Mouse (Mus musculus) bone marrow macrophage, adult 2 months (primary cell): Measurements from ENCODE around the gene Pygb. TPM values are rescaled to one million over a fixed set of nuclear protein-coding genes. Genes with fewer than 3 reads are reported as not detected.

Experiments used
- H3K27ac ChIP-seq: 2 replicates; pipeline ENCODE4 v1.5.1; 2012; ENCODE audit warnings: low read depth, low read length; ENCODE audit not compliant: insufficient read depth
- H3K4me1 ChIP-seq: 2 replicates; pipeline ENCODE4 v1.6.1; 2012; ENCODE audit warnings: low read length; ENCODE audit not compliant: control insufficient read depth, insufficient read depth
- H3K4me3 ChIP-seq: 2 replicates; pipeline ENCODE4 v1.5.1; 2012; ENCODE audit warnings: mild to moderate bottlenecking, low read length, moderate library complexity; ENCODE audit not compliant: insufficient read depth
- CTCF ChIP-seq: IDR thresholded peaks from 2 replicates; pipeline ENCODE4 v1.5.1; 2012; ENCODE audit warnings: low read depth, mild to moderate bottlenecking, low read length, moderate library complexity
- POLR2A ChIP-seq: IDR thresholded peaks from 2 replicates; pipeline ENCODE4 v1.6.1; 2012; ENCODE audit warnings: mild to moderate bottlenecking, low read depth, low read length, borderline replicate concordance
- polyA plus RNA-seq: library from polyadenylated mRNA; stranded (reverse); fragments of >200 nt; gene quantifications from 2 replicates; pipeline ENCODE4 v1.2.4, GENCODE M21; 2012; ENCODE audit not compliant: missing spikeins, insufficient read depth, insufficient read length

Gene Pygb
- polyA plus RNA-seq, 1 experiment: 33.9 TPM

DNA sequence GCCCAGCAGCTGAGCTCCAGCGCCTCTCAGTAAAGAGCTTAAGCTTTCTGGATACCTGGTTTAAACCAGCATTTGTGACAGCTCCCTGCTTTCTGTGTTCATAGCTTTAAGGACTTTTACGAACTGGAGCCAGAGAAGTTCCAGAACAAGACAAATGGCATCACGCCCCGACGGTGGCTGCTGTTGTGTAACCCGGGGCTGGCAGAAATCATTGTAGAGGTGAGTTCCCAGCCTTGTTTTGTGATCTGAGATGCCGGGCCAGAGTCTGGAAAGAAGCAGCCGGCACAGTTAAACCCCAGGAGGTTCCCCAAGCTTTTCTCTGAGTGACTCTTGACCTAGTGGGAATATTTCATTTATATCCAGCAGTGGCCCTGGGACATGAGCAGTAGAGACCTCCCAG, 32.2 kb downstream of the Pygb start:
- no peak overlapping the region for H3K27ac ChIP-seq
- peaks cover 10% of the 10 kb centered on the region for H3K4me1 ChIP-seq
- no peak overlapping the region for H3K4me3 ChIP-seq
- TF ChIP-seq POLR2A (no peak), CTCF (no peak)

GRCm38 (mm10) chr2:150820720-150821119, 34.2 kb downstream of the Pygb start:
- H3K4me3 ChIP-seq: no peak overlapping the region
- TF ChIP-seq POLR2A: no peak
- TF ChIP-seq CTCF: no peak
- H3K27ac ChIP-seq: no peak overlapping the region
- peaks cover 10% of the 10 kb centered on the region for H3K4me1 ChIP-seq

DNA sequence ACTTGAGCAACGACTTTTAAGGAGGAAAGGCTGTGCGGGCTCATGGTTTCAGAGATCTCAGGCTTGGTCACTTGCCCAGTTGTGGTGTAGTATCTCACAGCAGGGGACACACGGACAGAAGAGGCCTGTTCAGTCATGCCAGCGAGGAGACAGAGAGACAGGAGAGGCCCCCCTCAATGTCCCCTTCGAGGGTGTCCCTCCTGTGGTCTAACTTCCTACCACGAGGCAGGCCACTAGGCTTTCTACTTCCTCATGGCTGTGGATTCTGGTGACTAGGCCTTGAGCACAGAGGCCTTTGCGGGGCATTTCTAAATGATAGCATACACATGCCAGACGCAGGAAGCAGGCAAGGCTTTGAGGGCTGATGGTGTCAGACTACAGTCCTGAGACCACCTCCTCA, 36.5 kb downstream of the Pygb start:
- peak overlapping the region; percentile 11 for H3K27ac ChIP-seq
- peaks cover 10% of the 10 kb centered on the region for H3K4me1 ChIP-seq
- no peak overlapping the region for H3K4me3 ChIP-seq
- no peak for TF ChIP-seq CTCF
- no peak for TF ChIP-seq POLR2A

- no peak overlapping the region for H3K27ac ChIP-seq
- H3K4me3 ChIP-seq: no peak overlapping the region
- TF ChIP-seq POLR2A: no peak
- TF ChIP-seq CTCF: no peak
Measured at GRCm38 (mm10) chr2:150826426-150826825, 39.9 kb downstream of the Pygb start.

GRCm38 (mm10) chr2:150828164-150828563, 41.6 kb downstream of the Pygb start:
- no peak for TF ChIP-seq CTCF
- TF ChIP-seq POLR2A: no peak
- Histone ChIP-seq H3K4me3 (no peak overlapping the region), H3K27ac (no peak overlapping the region), H3K4me1 (peaks cover 32% of the 10 kb centered on the region)

More at GRCm38 (mm10) chr2:150826426-150826825, 39.9 kb downstream of the Pygb start:
- peaks cover 27% of the 10 kb centered on the region for H3K4me1 ChIP-seq

DNA sequence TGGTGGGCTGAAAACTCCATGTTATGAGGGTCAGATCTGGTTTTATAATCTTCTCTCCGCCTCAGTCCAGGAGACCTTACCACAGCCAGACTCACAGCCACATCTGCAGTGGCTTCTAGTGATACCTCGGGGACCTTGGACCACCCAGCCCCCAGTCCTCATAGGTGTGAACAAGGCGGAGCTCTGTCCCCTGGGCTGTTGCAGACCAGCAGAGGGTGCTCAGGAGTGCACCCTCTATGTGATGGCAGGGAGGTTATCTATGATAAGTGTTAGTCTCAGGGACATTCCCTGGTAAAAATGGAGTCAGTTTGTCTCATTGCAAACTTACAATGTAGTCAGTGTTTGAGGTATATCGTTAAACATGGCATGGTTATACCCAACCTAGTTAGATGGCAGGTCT, 42.1 kb downstream of the Pygb start:
- Histone ChIP-seq H3K4me1 (peaks cover 31% of the 10 kb centered on the region), H3K27ac (no peak overlapping the region), H3K4me3 (no peak overlapping the region)
- TF ChIP-seq POLR2A (no peak), CTCF (no peak)

DNA sequence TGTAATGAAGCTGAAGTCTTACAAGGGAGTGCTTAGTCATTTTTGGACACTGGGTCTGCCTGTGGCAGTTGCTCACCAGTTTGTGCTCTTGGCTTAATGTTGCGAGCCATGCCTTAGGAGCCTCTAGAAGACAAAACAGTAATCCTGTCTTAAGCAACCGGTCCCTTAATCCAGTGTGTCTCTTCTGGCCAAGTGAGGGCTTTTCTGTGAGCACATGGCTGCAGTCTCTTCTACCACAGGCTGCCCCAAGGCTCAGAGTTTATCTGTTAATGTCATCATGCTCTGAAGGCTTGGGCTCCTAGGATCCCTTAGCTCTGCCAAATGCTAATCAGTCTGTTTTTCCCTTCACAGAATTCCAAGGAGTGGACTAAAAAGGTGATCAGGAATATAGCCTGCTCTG, 43.5 kb downstream of the Pygb start:
- Histone ChIP-seq H3K4me1 (peaks cover 31% of the 10 kb centered on the region), H3K27ac (peak overlapping the region; percentile 95), H3K4me3 (no peak overlapping the region)
- TF ChIP-seq CTCF: no peak
- no peak for TF ChIP-seq POLR2A

DNA sequence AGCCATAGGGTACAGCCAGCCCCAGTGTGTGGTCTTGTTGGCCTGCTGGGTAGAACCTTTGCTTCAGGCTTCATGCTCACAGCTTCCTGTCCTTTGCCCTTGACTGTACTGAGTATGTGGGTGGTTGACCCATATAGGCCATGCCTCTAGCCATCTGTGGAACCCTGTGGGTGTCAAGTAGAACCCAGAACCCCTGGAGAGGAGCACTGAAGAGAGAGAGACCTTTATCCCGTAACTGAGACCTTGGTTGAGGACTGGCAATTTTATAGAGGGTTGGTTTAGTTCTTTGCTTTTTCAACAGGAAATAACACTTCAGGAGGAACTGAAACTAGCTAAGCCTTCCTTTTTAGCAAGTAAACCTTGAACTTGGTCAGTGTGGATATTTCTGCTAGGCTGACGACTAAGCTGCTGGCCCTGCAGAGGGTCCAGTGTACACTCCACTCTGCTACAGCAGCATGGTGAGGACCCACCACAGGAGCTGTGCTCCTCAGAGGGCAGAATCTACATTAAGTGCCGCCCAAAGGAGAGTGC, 44.4 kb downstream of the Pygb start:
- no peak overlapping the region for H3K4me3 ChIP-seq
- H3K4me1 ChIP-seq: peaks cover 38% of the 10 kb centered on the region
- peak overlapping the region; percentile 95 for H3K27ac ChIP-seq
- TF ChIP-seq CTCF (no peak), POLR2A (no peak)

- H3K4me1 ChIP-seq: peaks cover 42% of the 10 kb centered on the region
- TF ChIP-seq CTCF (no peak), POLR2A (no peak)
- no peak overlapping the region for H3K4me3 ChIP-seq
- peak overlapping the region; percentile 95 for H3K27ac ChIP-seq
Measured at GRCm38 (mm10) chr2:150832029-150832428, 45.5 kb downstream of the Pygb start.

GRCm38 (mm10) chr2:150834616-150835015, 48.1 kb downstream of the Pygb start:
- no peak overlapping the region for H3K4me3 ChIP-seq
- peaks cover 62% of the 10 kb centered on the region for H3K4me1 ChIP-seq
- TF ChIP-seq POLR2A: no peak
- TF ChIP-seq CTCF: no peak
- no peak overlapping the region for H3K27ac ChIP-seq

DNA sequence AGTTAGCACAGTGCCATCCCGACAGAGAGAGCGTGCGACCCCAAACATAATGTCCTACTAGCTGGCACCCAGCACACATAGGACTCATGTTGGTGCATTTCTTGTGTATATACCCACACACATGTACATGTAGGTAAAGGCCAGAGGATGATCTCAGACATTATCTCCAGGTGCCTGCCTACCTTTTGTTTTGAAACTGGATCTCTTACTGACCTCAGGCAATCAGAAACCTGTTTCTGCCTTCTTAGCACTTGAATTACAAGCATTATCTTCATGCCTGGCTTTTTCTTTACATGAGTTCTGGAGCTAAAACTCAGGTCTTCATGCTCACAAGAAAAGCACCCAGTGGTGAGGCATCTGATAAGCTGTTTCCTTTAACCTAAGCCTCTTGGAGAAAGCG, 49.4 kb downstream of the Pygb start:
- Histone ChIP-seq H3K27ac (peak overlapping the region; percentile 80), H3K4me3 (no peak overlapping the region), H3K4me1 (peaks cover 58% of the 10 kb centered on the region)
- no peak for TF ChIP-seq CTCF
- TF ChIP-seq POLR2A: no peak
